Mouse (Mus musculus) urinary bladder, postnatal 36 days (tissue): ENCODE data around the gene Ada.
A peak's percentile ranks its signal among the peaks of the same experiment; 100 is the strongest.
"Not testable (repeated sequence)": the region's sequence is repeated elsewhere in the genome, so short reads cannot be mapped to it uniquely, and the experiment has no call there.

Experiments
- DNase-seq, 2 experiments: peaks; one replicate each; pipeline ENCODE4 v3.0.0; 2022; ENCODE audit warnings: low spot score in 2 of 2, mixed read lengths in 1 of 2

Gene Ada

DNA sequence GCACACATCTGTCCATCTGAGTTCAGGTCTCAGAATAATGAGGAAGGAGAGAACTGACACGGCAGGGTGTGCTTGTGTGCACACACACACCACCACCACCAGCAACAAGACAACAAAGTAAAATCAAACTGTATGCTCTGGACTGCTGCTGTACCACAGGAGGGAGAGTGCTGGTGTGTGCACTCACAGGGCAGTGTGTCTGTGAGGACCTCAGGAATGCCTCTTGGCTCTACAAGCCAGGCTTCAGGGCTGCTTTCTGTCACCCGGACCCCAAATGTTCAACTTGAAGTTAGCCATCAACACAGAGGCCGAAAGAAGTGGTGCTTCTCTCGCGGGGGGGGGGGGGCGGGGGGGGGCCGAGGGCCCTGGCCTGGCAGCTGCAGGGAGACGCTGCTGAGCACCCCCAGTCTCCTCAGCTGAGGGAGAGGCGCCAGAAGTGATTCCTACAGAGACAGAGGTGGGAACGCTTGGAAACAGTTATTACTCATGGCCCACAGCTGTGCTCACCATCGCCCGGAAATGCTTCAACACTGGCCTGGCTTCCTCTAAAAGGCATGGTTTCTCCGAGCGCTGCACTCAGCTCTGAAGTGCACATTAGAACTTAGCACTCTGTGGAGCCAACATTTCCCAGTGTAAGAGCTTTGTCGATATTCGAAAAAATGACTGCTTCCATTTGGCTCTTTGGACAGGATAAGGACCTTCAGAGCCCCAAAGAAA is 52.1 kb downstream of the Ada start:
- DNase-seq = no peak

DNA sequence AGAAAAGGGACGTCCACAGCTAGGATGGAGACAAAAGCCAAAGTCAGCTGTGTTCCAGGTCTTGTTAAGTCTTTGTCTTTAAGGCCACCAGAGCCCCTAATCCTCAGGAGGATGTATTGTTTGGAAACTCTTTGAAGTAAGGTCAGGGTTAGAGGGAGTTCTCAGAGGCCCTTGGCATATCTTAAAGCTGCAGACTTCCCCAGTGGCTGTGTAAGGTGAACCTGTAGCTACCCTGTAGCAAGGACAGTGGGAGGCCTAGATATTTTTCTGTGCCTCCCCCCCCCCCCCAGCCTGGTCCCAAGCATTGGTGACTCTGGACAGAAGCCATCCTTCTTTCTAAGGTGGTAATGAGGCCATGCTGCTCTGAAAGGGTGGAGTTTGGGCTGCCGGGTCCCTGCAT is 53.3 kb downstream of the Ada start:
- DNase-seq = no peak

DNA sequence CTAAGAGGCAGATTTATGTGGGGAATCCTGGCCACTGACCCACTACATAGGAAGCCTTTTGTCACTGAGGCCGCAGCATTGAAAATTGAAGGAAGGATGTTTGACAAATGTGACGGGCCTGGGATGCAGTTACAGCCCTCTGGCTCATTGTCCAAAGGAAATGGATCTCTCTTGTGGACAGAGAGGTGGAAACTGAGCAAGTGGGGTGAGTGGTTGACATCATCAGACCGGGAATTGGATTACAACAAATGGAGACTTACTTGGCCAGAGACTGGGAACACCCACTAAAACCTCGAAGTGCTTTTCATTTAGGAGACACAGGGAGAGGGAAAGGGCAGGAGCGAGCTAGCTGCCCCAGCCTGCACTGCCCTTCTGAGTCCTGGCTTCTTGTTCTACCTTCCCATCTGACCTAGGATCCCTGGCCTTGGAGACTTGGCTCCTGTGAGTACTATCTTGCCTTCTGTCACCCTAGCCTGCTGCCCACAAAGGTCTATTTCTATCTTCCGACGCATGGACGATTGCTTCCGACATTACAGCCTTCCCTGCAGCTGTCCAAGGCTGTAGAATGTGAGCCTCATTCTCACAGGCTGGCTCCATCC is 56.2 kb downstream of the Ada start:
- no peak for DNase-seq

DNA sequence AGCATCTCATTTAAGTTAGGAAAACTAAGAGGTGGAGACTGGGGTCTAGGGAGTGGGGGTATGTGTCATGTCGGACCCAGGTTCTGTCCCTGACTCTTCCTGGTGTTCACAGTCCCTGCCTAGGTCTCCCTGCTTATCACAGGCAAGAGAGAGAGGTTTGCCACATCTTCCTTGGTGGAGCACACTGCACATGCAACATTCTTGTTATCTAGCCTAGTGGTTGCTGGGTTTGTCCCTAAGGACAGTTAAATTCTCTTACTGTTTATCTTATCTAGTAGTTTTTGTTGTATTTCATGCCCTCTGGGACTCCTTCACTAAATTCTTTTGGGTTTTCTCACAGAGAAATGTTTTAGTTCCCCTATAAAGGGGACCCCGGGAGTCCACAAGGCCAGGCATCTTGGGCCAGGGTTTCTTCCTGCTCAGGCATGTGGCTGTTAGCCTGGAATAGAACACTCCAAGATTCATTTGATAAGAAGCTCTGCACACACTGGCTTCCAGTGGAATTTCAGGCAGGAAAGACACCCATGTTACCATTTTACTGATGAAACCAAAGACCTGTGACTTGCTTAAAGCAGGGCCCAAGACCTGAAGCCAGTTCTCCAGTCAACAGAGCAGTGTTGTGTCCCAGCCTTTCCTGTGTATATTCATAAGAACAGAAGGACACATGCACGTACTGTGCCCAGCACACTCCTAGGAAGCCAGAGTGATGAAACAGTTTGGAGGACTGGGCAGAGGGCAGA is 57.0 kb downstream of the Ada start:
- DNase-seq = no peak

DNA sequence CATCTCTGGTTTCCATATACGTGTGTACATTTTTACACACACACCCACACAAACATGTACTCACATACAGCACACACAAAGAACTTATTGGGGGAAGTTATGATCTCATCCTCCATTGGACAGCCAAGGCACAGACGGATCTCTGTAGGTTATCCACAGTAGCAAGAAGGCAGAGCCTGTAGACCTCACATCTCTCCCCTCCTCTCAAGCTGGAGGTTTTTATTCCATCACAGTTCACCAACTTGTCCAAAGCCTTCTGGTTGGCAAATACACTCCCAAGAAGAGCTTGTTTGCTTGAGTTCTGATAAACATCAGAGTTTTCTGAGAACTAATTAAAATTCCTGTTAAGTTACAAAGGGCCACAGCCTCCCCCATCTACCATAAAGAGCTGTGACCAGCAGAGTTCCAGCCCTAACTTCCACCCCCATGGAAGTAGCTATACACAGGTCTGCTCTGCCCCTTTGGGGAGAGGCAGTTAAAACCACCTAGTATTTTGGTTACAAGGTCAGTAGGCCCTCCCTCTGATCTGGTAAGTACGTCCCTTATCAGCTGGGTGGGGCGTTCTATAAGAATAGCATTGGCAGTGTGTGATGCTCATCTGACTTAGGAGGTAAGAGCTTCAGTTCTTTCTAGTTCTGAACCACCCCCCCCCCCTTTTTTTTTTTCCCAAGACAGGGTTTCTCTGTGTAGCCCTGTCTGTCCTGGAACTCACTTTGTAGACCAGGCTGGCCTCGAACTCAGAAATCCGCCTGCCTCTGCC is 58.0 kb downstream of the Ada start:
- no peak for DNase-seq

DNA sequence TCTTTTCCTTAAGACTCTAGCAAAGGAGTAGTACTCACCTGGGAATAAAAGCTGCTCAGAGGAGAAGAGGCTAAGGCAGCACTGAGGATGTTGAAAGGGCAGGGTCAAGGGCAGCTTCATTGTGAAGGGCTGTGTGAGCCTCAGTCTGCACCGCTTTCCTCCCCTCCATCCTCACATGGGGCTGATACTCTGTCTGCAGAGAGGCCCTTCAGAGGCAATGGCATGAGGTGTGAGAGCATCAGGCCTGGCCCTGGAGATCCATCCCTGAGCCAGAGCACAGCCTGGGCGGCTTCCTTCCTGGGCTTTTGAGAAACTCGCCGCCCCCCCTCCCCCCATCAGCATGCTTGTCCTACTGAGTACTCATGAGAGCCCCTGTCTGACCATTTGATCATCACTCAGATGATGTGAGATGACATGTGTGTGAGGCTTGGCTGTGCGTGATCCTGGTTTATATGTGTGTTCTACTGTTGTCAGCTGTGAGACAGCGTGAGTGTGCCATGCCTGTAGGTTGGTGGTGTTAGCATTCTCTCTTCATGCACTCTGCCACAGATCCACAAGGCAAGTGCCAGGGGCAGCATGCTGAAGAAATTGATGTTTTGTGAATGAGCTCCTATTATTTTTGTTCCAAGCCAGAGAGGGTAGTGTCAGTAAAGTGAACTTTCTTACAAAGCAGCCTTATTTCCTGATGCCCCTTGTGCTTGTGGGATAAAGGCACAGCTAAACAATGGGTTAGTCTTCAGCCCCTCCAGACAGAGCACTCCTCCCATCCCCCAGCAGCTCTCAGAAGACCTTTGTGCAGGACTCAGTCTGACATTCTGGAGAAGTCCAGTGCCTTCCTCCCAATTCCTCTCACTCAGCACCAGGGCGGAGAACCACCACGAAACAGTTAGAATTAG is 59.4 kb downstream of the Ada start:
- DNase-seq = no peak

DNA sequence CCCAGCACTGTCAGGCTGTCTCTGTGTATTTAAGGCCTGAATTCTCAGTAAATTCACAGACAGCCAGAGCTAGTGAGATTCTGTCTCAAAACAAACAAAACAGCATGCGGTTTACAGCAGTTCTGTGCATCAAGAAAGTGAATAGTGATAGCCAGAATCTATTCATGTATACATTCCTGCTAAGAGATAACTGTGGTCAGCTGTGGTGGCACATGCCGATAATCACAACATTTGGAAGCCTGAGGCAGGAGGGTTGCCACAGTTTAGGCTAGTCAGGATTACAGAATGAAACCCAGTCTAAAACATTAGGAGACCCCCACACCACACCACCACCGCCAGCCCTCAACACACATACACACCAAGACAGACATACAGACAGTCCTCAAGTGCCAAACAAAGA is 60.3 kb downstream of the Ada start:
- no peak for DNase-seq

DNA sequence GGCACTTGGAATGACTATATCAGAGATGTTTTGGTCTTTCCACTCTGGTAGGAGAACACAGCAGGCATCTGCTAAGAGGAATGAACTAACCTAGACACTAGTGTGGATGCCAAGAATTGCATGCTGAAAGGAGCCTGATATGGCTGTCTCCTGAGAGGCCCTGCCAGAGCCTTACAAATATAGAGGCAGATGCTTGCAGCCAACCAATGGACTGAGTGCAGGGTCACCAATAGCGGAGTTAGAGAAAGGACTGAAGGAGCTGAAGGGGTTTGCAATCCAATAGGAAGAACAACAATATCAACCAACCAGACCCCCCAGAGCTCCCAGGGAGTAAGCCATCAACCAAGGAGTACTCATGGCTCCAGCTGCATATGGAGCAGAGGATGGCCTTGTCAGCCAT is 61.7 kb downstream of the Ada start:
- not testable (repeated sequence) for DNase-seq

DNA sequence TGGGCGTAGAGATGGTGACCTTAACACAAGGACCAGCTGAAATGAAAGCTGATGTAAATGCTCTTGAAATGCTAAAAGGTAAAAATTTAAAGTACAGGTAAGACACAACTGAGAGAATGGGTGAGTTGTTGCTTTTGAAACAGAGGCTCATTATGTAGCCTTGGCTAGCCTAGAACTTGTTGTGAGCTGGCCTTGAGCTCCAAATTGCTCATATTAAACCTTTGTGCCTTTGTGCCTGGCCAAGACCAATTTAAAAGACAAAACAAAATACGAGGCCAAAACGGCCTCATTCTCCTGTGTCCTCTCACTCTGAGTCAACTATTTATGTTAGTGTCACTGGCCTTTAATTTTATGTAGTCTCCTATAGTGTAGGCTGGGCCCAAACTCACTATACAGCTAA is 63.2 kb downstream of the Ada start:
- no peak for DNase-seq

DNA sequence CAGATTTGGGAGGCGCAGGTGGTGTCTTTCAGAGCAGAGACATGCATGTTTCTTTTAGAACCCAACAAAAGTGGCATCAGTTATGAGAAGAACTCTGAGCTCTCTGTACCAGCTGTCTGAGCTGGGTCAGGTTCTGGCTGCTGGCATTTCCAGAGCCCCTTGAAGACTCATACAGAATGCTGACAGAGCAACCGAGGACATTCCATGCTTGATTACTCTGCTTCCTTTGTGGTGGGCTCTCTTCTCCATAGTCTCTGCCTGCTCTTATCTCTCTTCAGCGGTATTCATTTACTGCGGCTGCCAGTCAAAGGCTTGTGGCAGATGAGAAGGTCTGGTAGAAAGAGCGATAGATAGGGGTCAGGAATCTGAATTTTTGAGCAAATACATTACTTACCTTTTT is 63.8 kb downstream of the Ada start:
- DNase-seq = no peak

DNA sequence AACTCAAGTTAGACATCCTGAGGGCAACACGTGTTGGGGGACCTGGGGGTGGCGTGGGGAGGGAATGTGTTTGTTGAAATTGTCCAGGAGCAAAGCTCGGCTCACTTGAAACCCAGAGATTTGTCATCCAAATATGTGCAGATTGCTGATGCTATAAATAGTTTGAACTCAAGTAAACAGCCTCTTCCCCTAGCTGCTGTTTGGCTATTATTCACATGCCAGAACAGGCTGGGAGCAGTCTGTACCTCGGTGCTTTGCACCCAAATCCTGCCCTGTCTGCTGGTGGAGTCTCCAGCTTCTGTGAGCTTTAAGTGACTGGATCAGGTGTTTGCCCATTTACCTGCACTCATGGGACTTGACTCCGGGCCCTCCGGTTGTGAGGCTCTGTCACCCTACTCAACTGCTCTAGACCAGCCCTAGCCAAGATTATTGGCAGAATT is 64.3 kb downstream of the Ada start:
- peak; percentile 31 to 33 for DNase-seq

DNA sequence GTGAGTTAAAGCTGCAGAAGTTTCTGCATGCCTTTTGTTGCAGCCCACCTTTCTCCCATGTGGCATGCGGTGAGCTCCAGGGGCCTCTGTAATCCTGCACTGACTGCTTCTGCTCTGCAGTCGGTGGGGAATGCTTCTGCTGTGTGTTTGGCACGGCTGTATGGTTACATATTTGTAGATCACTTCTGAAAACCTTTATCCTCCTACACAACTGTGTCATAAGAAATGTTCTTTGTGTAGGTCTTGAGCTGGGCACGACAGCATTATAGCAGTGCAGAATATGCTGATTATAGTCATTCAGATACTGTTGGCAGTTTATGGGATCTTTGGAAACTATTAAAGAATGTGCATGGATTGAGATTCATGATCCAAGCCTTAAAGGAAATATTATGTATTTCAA is 64.8 kb downstream of the Ada start:
- no peak for DNase-seq

DNA sequence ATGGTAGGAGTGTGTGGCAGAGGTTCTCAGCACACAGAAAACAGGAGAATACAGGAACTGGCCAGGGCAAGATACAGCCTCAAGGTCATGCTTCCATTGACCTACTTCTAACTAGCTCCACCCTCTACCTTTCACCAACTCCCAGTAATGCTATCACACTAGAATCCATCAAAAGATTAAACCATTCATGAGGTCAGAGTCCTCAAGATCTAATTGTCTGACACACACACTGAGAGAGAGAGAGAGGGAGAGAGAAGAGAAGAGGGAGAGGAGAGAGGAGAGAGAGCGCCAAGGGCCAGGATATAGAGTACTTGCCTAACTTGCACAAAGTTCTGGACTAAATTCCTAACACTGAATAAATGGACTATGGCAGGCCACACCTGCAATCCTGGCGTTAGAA is 67.7 kb downstream of the Ada start:
- DNase-seq = no peak

DNA sequence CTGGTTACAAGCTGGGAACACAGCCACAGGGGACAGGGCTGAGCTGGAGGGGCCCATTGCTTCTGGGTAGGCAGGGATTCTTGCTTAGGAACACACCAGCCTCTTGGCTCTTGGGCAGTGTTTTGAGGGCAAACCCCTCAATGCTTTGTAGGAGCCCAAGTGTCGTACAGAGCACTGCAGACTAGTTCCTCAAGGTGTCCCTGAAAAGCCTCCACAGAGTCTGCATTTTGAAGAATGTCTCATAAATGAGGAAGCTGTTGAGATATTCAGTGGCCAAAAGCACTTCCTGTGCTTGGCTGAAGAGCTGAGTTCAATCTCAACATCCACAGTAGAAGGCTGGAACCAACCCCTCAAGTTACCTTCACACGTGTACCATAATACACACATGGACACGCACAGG is 73.3 kb downstream of the Ada start:
- no peak for DNase-seq
